Mouse (Mus musculus): ENCODE measurements around the gene Grap. TPM values are rescaled to one million over a fixed set of nuclear protein-coding genes. Genes with fewer than 3 reads are reported as not detected.

The Grap gene
- polyA plus RNA-seq, 1 experiment from 2014 or later: 11.1 TPM

DNA sequence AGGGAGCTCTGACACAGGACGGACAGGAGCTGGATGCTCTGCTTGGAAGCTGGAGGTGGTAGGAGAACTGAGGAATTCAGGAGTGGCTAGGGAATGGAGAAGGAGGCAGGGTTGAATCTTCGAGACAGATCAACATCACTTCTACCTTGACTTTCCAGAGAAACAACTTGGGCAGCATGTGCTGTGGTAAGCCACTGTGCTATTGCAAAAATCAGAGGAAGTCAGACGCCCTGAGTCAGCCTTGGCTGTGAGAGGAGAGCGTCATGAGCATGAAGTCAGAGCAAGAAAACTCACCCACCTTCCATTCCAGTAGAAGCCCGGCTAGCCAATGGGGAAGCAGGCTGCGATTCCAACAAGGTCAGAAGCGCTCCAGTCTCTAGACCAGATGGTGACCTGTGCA is 11.0 kb upstream of the Grap start:
- ATAC-seq: no peak
- Histone ChIP-seq H3K4me3 (replicated peaks) (no peak overlapping the region), H3K4me1 (replicated peaks) (no peaks in the 10 kb centered on the region), H3K4me2 (replicated peaks) (no peak overlapping the region), H3K36me3 (no peaks in the 10 kb centered on the region), H3K27ac (no peak overlapping the region), H3K27me3 (no peaks in the 10 kb centered on the region), H3K9me3 (no peaks in the 10 kb centered on the region), H3K9ac (replicated peaks) (no peak overlapping the region)
- 86% methylated on average over 7 of the region's 7 CpGs for WGBS

GRCm38 (mm10) chr11:61643184-61643961 is 9.7 kb upstream of the Grap start:
- no peak overlapping the region for H3K4me2 ChIP-seq (replicated peaks)
- H3K27me3 ChIP-seq: no peaks in the 10 kb centered on the region
- no peak for ATAC-seq
- no peaks in the 10 kb centered on the region for H3K9me3 ChIP-seq
- H3K27ac ChIP-seq: no peak overlapping the region
- 84% methylated on average over 5 of the region's 5 CpGs for WGBS
- H3K9ac ChIP-seq (replicated peaks): no peak overlapping the region
- H3K36me3 ChIP-seq: no peaks in the 10 kb centered on the region
- no peak overlapping the region for H3K4me3 ChIP-seq (replicated peaks)
- H3K4me1 ChIP-seq (replicated peaks): no peaks in the 10 kb centered on the region

- Histone ChIP-seq H3K4me1 (replicated peaks) (no peaks in the 10 kb centered on the region), H3K4me3 (replicated peaks) (no peak overlapping the region), H3K9me3 (no peaks in the 10 kb centered on the region), H3K27me3 (no peaks in the 10 kb centered on the region), H3K9ac (replicated peaks) (no peak overlapping the region), H3K4me2 (replicated peaks) (no peak overlapping the region), H3K36me3 (no peaks in the 10 kb centered on the region), H3K27ac (no peak overlapping the region)
- no peak for ATAC-seq
- 73% methylated on average over 11 of the region's 11 CpGs for WGBS
Observed at GRCm38 (mm10) chr11:61644576-61645326, 8.3 kb upstream of the Grap start.

DNA sequence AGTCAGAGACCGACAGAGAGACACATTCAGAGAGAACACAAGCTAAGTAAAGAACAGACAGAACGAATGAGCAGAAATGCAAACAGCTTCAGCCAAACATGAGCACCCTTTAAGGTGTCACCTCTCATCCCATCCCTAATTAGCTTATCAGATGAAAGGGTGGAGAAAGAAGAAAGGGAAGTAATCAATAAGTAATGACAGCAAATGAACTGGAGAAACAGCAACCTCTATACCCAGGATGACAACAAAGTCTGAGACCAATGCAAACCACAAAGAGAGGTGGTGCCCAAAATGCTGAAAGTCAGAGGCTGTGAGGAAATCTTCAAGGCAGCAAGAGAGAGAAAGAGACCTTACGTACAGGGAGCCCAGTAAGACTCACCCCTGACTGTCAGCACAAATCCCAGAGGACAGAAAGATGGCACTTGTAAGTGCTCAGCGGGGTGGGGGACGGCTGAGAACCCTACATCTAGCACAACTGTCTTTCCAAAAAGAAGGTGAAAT is 7.7 kb upstream of the Grap start:
- Histone ChIP-seq H3K27me3 (no peaks in the 10 kb centered on the region), H3K9me3 (no peaks in the 10 kb centered on the region), H3K4me2 (replicated peaks) (no peak overlapping the region), H3K27ac (no peak overlapping the region), H3K36me3 (no peaks in the 10 kb centered on the region), H3K4me3 (replicated peaks) (no peak overlapping the region), H3K9ac (replicated peaks) (no peak overlapping the region), H3K4me1 (replicated peaks) (no peaks in the 10 kb centered on the region)
- no peak for ATAC-seq
- WGBS: 82% methylated on average over 5 of the region's 5 CpGs

GRCm38 (mm10) chr11:61646499-61647039 is 6.5 kb upstream of the Grap start:
- no peak overlapping the region for H3K27ac ChIP-seq
- no peak for ATAC-seq
- WGBS: 61% methylated on average over 2 of the region's 2 CpGs
- no peaks in the 10 kb centered on the region for H3K36me3 ChIP-seq
- H3K27me3 ChIP-seq: no peaks in the 10 kb centered on the region
- H3K9ac ChIP-seq (replicated peaks): no peak overlapping the region
- no peak overlapping the region for H3K4me3 ChIP-seq (replicated peaks)
- no peak overlapping the region for H3K4me2 ChIP-seq (replicated peaks)
- no peaks in the 10 kb centered on the region for H3K4me1 ChIP-seq (replicated peaks)
- H3K9me3 ChIP-seq: no peaks in the 10 kb centered on the region

DNA sequence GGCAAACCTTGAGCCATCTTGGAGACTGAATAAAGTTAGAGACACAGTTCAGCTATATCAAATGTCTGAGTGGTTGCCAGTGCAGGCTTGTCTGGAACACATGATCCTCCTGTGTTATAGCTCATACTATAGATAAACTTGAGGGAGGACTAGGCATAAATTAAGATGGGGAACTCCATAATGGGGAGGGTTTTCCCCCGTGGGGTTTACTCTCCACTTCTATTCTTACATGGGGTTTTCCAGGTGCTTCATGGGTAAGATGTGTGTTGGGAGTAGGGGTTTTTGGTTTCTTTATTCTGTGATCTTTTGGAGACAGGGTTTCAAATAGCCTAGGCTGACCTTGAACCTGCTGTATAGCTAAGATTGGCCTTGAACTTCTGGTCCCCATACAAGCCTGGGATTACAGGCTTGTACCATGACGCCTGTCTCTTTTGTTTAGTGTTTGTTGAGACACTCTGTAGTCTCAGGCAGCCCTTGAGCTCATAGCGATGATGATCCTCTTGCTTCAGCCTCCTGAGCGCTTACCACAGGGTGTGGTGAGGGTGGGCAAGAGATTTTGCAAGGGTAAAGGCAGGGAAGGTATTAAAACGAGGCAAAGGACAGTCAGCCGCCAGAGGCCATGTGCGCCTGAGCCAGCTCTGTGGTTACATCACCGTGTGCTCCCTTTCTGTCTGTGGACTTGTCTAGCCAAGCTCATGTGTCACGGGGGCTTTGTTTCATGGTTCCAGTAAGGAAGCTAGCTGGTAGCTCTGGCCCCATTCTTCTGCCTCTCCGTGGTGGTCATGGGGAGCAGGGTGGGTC is 5.8 kb upstream of the Grap start:
- no peak for ATAC-seq
- H3K27ac ChIP-seq: no peak overlapping the region
- no peaks in the 10 kb centered on the region for H3K4me1 ChIP-seq (replicated peaks)
- H3K4me2 ChIP-seq (replicated peaks): no peak overlapping the region
- no peaks in the 10 kb centered on the region for H3K36me3 ChIP-seq
- H3K9me3 ChIP-seq: no peaks in the 10 kb centered on the region
- WGBS: 74% methylated on average over 10 of the region's 10 CpGs
- H3K4me3 ChIP-seq (replicated peaks): no peak overlapping the region
- no peaks in the 10 kb centered on the region for H3K27me3 ChIP-seq
- no peak overlapping the region for H3K9ac ChIP-seq (replicated peaks)

DNA sequence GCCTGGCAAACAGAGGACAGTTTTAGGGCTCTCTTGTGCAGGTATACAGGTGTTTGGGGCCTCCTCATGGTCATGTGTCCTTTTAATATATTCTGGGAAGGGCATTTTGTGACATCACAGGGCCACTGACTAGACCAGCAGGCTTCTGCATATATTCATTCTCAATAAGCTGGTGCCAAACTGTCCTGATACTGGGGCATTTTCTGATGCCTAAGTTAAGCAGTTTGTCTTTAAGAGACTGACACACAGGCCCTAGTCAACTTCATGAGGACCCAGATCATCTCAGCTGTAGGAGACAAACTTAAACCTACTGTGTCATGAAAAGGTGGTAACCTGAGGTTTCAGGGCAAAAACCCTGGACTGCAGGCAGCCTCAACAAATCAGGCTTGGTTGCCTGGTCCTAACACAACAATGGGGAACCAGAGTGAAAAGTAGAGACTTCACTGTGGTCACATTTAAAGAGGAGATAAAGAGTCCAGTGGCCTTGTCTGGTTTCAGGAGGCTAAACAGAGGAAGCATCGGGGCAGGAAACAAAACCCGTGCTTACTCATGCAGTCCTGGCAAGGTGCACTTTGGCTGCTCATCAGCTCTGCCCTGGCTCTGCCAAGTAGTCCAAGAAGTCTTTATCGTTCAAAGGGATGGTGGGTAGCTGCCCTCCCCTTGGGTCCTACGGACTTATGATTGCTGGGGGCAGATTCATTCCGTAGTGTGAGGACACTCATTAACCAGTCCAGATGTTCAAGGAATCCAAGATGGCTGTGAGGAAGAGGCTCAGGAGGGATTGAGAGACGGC is 4.9 kb upstream of the Grap start:
- H3K4me2 ChIP-seq (replicated peaks): no peak overlapping the region
- no peaks in the 10 kb centered on the region for H3K9me3 ChIP-seq
- H3K36me3 ChIP-seq: no peaks in the 10 kb centered on the region
- H3K27ac ChIP-seq: no peak overlapping the region
- no peak overlapping the region for H3K9ac ChIP-seq (replicated peaks)
- H3K27me3 ChIP-seq: no peaks in the 10 kb centered on the region
- no peaks in the 10 kb centered on the region for H3K4me1 ChIP-seq (replicated peaks)
- no peak for ATAC-seq
- WGBS: 87% methylated on average over 6 of the region's 6 CpGs
- H3K4me3 ChIP-seq (replicated peaks): no peak overlapping the region

GRCm38 (mm10) chr11:61648749-61649115 is 4.3 kb upstream of the Grap start:
- H3K27me3 ChIP-seq: no peaks in the 10 kb centered on the region
- no peak overlapping the region for H3K4me2 ChIP-seq (replicated peaks)
- H3K27ac ChIP-seq: no peak overlapping the region
- no peaks in the 10 kb centered on the region for H3K36me3 ChIP-seq
- H3K9ac ChIP-seq (replicated peaks): no peak overlapping the region
- no peak for ATAC-seq
- H3K4me1 ChIP-seq (replicated peaks): no peaks in the 10 kb centered on the region
- H3K4me3 ChIP-seq (replicated peaks): no peak overlapping the region
- WGBS: 75% methylated on average over 7 of the region's 7 CpGs
- no peaks in the 10 kb centered on the region for H3K9me3 ChIP-seq

GRCm38 (mm10) chr11:61649163-61649580 is 3.9 kb upstream of the Grap start:
- whole genome bisulfite sequencing: 92% methylated on average over 5 of the region's 5 CpGs
- H3K9ac ChIP-seq (replicated peaks): no peak overlapping the region
- H3K36me3 ChIP-seq: no peaks in the 10 kb centered on the region
- no peaks in the 10 kb centered on the region for H3K27me3 ChIP-seq
- no peak overlapping the region for H3K4me2 ChIP-seq (replicated peaks)
- no peaks in the 10 kb centered on the region for H3K9me3 ChIP-seq
- H3K4me3 ChIP-seq (replicated peaks): no peak overlapping the region
- H3K27ac ChIP-seq: no peak overlapping the region
- no peak for ATAC-seq
- no peaks in the 10 kb centered on the region for H3K4me1 ChIP-seq (replicated peaks)

- Histone ChIP-seq H3K4me2 (replicated peaks) (no peak overlapping the region), H3K9me3 (no peaks in the 10 kb centered on the region), H3K4me1 (replicated peaks) (no peaks in the 10 kb centered on the region), H3K4me3 (replicated peaks) (no peak overlapping the region), H3K36me3 (no peaks in the 10 kb centered on the region), H3K27ac (no peak overlapping the region), H3K27me3 (no peaks in the 10 kb centered on the region), H3K9ac (replicated peaks) (no peak overlapping the region)
- ATAC-seq: no peak
- 91% methylated on average over 4 of the region's 4 CpGs for WGBS
Observed at GRCm38 (mm10) chr11:61649626-61650025, 3.4 kb upstream of the Grap start.

GRCm38 (mm10) chr11:61650470-61651265 is 2.4 kb upstream of the Grap start:
- H3K36me3 ChIP-seq: no peaks in the 10 kb centered on the region
- H3K27ac ChIP-seq: no peak overlapping the region
- no peak overlapping the region for H3K9ac ChIP-seq (replicated peaks)
- ATAC-seq: no peak
- H3K27me3 ChIP-seq: no peaks in the 10 kb centered on the region
- no peak overlapping the region for H3K4me3 ChIP-seq (replicated peaks)
- H3K9me3 ChIP-seq: no peaks in the 10 kb centered on the region
- WGBS: 85% methylated on average over 9 of the region's 9 CpGs
- no peak overlapping the region for H3K4me2 ChIP-seq (replicated peaks)
- H3K4me1 ChIP-seq (replicated peaks): no peaks in the 10 kb centered on the region

Data from midbrain, embryonic 13.5 days (tissue).